Mouse (Mus musculus) MEL (cell line): Measurements from ENCODE around the gene Smarcd1. TPM values are rescaled to one million over a fixed set of nuclear protein-coding genes. Genes with fewer than 3 reads are reported as not detected.

Experiments used
- DNase-seq: peaks from one replicate; pipeline ENCODE4 v3.0.0; 2011; ENCODE audit warnings: low read depth, low spot score
- H3K27ac ChIP-seq: 2 replicates; pipeline ENCODE4 v1.5.1; 2012; ENCODE audit warnings: low read depth, mild to moderate bottlenecking, control low read depth, low read length, moderate library complexity; ENCODE audit not compliant: control insufficient read depth
- H3K27me3 ChIP-seq, 2 experiments: fragments of 150-350 bp in 1 of 2; sonication (generic) in 1 of 2; 2 replicates each; pipeline ENCODE4 v1.6.1; 2012; ENCODE audit warnings: low read length in 2 of 2, mild to moderate bottlenecking in 2 of 2, improper control_type of control experiment in 1 of 2, moderate library complexity in 1 of 2; ENCODE audit not compliant: insufficient read depth in 2 of 2, control insufficient read depth in 1 of 2
- H3K36me3 ChIP-seq, 2 experiments: 2 replicates each; pipeline ENCODE4 v1.6.1; 2012 to 2014; ENCODE audit warnings: low read length in 2 of 2, improper control_type of control experiment in 1 of 2, inconsistent platforms in 1 of 2, mild to moderate bottlenecking in 1 of 2; ENCODE audit not compliant: insufficient read depth in 2 of 2, control insufficient read depth in 1 of 2
- H3K4me1 ChIP-seq, 2 experiments: fragments of 150-350 bp in 1 of 2; sonication (generic) in 1 of 2; 2 replicates each; pipeline ENCODE4 v1.6.1; 2012; ENCODE audit warnings: low read length in 2 of 2, improper control_type of control experiment in 1 of 2, mild to moderate bottlenecking in 1 of 2; ENCODE audit not compliant: insufficient read depth in 2 of 2, control insufficient read depth in 1 of 2
- H3K4me3 ChIP-seq, 2 experiments: fragments of 150-350 bp in 1 of 2; sonication (generic) in 1 of 2; 2 replicates each; pipeline ENCODE4 v1.5.1; 2012; ENCODE audit warnings: low read depth in 2 of 2, low read length in 2 of 2, mild to moderate bottlenecking in 2 of 2, moderate library complexity in 2 of 2, control low read depth in 1 of 2, improper control_type of control experiment in 1 of 2; ENCODE audit not compliant: control insufficient read depth in 1 of 2, insufficient read depth in 1 of 2
- H3K79me2 ChIP-seq: 2 replicates; pipeline ENCODE4 v1.6.1; 2012; ENCODE audit warnings: mild to moderate bottlenecking, low read length, moderate library complexity; ENCODE audit not compliant: control insufficient read depth, poor library complexity, insufficient read depth
- H3K9ac ChIP-seq: 2 replicates; pipeline ENCODE4 v1.6.1; 2012; ENCODE audit warnings: low read depth, mild to moderate bottlenecking, control low read depth, low read length, moderate library complexity; ENCODE audit not compliant: control insufficient read depth, poor library complexity, severe bottlenecking
- H3K9me3 ChIP-seq: fragments of 150-350 bp; sonication (generic); replicated peaks from 2 replicates; pipeline ENCODE4 v1.6.1; 2012; ENCODE audit warnings: mild to moderate bottlenecking, low read length, improper control_type of control experiment, moderate library complexity; ENCODE audit not compliant: insufficient read depth
- BHLHE40 ChIP-seq: IDR thresholded peaks from 2 replicates; pipeline ENCODE4 v1.6.1; 2012; ENCODE audit warnings: low read depth, mild to moderate bottlenecking, inconsistent platforms, low read length, improper control_type of control experiment, borderline replicate concordance
- ETS1 ChIP-seq: IDR thresholded peaks from 2 replicates; pipeline ENCODE4 v1.6.1; 2012; ENCODE audit warnings: low read depth, mild to moderate bottlenecking, inconsistent platforms, low read length, improper control_type of control experiment, moderate library complexity
- MYB ChIP-seq: IDR thresholded peaks from 2 replicates; pipeline ENCODE4 v1.6.1; 2011; ENCODE audit warnings: mild to moderate bottlenecking, low read depth, low read length, improper control_type of control experiment
- polyA plus RNA-seq, 2 experiments: library from polyadenylated mRNA; stranded (reverse) in 1 of 2; unstranded in 1 of 2; fragments of >175 nt in 1 of 2; fragments of >200 nt in 1 of 2; gene quantifications; 2 replicates each; pipeline versions ENCODE4 v1.2.1 to v1.2.4; 2012; ENCODE audit warnings: low replicate concordance in 2 of 2, low read depth in 1 of 2; ENCODE audit not compliant: insufficient read length in 2 of 2, insufficient read depth in 1 of 2, missing spikeins in 1 of 2
- total RNA-seq: library from RNA; depleted of rRNA; stranded (reverse); fragments of 300-350 nt; gene quantifications from 2 replicates; pipeline ENCODE4 v1.2.3, GENCODE M21; 2012; rRNA removed

Gene Smarcd1
- total and polyA plus RNA-seq, 3 experiments = 20.1 to 247 (median 72.5) TPM

- no peaks in the 10 kb centered on the region for H3K27me3 ChIP-seq
- TF ChIP-seq BHLHE40 (no peak), ETS1 (no peak), MYB (no peak)
- H3K4me3 ChIP-seq = no peak overlapping the region
Measured at GRCm38 (mm10) chr15:99754204-99754603, 52.3 kb downstream of the Smarcd1 start.

More at GRCm38 (mm10) chr15:99754204-99754603, 52.3 kb downstream of the Smarcd1 start:
- Histone ChIP-seq H3K4me1 (no peaks in the 10 kb centered on the region), H3K27ac (no peak overlapping the region), H3K9ac (no peak overlapping the region), H3K79me2 (no peaks in the 10 kb centered on the region), H3K36me3 (no peaks in the 10 kb centered on the region), H3K9me3 (no peaks in the 10 kb centered on the region)
- no peak for DNase-seq

Other genes with a start within 250 kb of the Smarcd1 start
- gene Nckap5l, start 244.4 kb upstream of the Smarcd1 start, total RNA-seq = 2.5 and 3.3 TPM in 2 replicates
- 10 to 100 TPM in 1 of 2 experiments, not detected in 1; 14.1 TPM for gene Nckap5l, start 244.4 kb upstream of the Smarcd1 start, polyA plus RNA-seq
- gene Bcdin3d, start 227.4 kb upstream of the Smarcd1 start, total RNA-seq = 7.8 and 8.8 TPM in 2 replicates
- gene Bcdin3d, start 227.4 kb upstream of the Smarcd1 start, polyA plus RNA-seq = 10 to 100 TPM; 13.7 to 31.3 TPM
- 0.08 and 0.10 TPM in 2 replicates for gene Faim2, start 174.0 kb upstream of the Smarcd1 start, total RNA-seq
- under 1 TPM in 1 of 2 experiments, not detected in 1; 0.06 TPM for gene Faim2, start 174.0 kb upstream of the Smarcd1 start, polyA plus RNA-seq
- gene Aqp2, start 123.1 kb upstream of the Smarcd1 start, total RNA-seq = not detected in 2 replicates
- gene Aqp2, start 123.1 kb upstream of the Smarcd1 start, polyA plus RNA-seq = not detected
- gene Aqp5, start 111.3 kb upstream of the Smarcd1 start, total RNA-seq = not detected in 2 replicates
- gene Aqp5, start 111.3 kb upstream of the Smarcd1 start, polyA plus RNA-seq = not detected
- not detected in 2 replicates for gene Aqp6, start 100.7 kb upstream of the Smarcd1 start, total RNA-seq
- gene Aqp6, start 100.7 kb upstream of the Smarcd1 start, polyA plus RNA-seq = not detected
- 126 and 136 TPM in 2 replicates for gene Racgap1, start 50.5 kb upstream of the Smarcd1 start, total RNA-seq
- gene Racgap1, start 50.5 kb upstream of the Smarcd1 start, polyA plus RNA-seq = 100 to 1,000 TPM; 149 to 367 TPM
- gene Asic1, start 31.8 kb upstream of the Smarcd1 start, total RNA-seq = 0.08 TPM in 1 of 2 replicates, not detected in the other
- 1 to 10 TPM in 1 of 2 experiments, not detected in 1; 1.0 TPM for gene Asic1, start 31.8 kb upstream of the Smarcd1 start, polyA plus RNA-seq
- 1.7 and 2.1 TPM in 2 replicates for gene Gm17349, start 3.4 kb downstream of the Smarcd1 start, total RNA-seq
- gene Gm17349, start 3.4 kb downstream of the Smarcd1 start, polyA plus RNA-seq = not detected
- gene Gpd1, start 15.4 kb downstream of the Smarcd1 start, total RNA-seq = 0.13 and 0.23 TPM in 2 replicates
- under 1 TPM in 1 of 2 experiments, not detected in 1; 0.52 TPM for gene Gpd1, start 15.4 kb downstream of the Smarcd1 start, polyA plus RNA-seq
- 117 and 125 TPM in 2 replicates for gene Cox14, start 23.5 kb downstream of the Smarcd1 start, total RNA-seq
- gene Cox14, start 23.5 kb downstream of the Smarcd1 start, polyA plus RNA-seq = 100 to 1,000 TPM in 1 of 2 experiments, not detected in 1; 113 TPM
- gene Cers5, start 70.8 kb downstream of the Smarcd1 start, total RNA-seq = 21.8 and 31.5 TPM in 2 replicates
- 10 to 100 TPM in 1 of 2 experiments, not detected in 1; 43.5 TPM for gene Cers5, start 70.8 kb downstream of the Smarcd1 start, polyA plus RNA-seq
- gene Lima1, start 173.3 kb downstream of the Smarcd1 start, total RNA-seq = 0.88 and 1.1 TPM in 2 replicates
- 1 to 10 TPM in 1 of 2 experiments, not detected in 1; 7.9 TPM for gene Lima1, start 173.3 kb downstream of the Smarcd1 start, polyA plus RNA-seq